Mouse (Mus musculus) spleen, postnatal 14 days (tissue): ENCODE data around the gene Fap.

Experiments
- DNase-seq, 2 experiments: peaks; one replicate each; pipeline ENCODE4 v3.0.0; 2021 to 2022; ENCODE audit warnings: low spot score in 2 of 2

Fap gene

GRCm38 (mm10) chr2:62460231-62460710 is 113.6 kb downstream of the Fap start:
- DNase-seq: no peak

- no peak for DNase-seq
Observed at GRCm38 (mm10) chr2:62459241-62460174, 114.4 kb downstream of the Fap start.

GRCm38 (mm10) chr2:62458070-62458469 is 115.8 kb downstream of the Fap start:
- DNase-seq: no peak

- no peak for DNase-seq
Observed at GRCm38 (mm10) chr2:62454991-62455390, 118.9 kb downstream of the Fap start.

- no peak for DNase-seq
Observed at GRCm38 (mm10) chr2:62454033-62454432, 119.8 kb downstream of the Fap start.
